Mouse (Mus musculus) limb, embryonic 11.5 days (tissue): Measurements from ENCODE around the gene Rora. TPM values are rescaled to one million over a fixed set of nuclear protein-coding genes. Genes with fewer than 3 reads are reported as not detected.

ENCODE experiments used
- ATAC-seq: fragments of 200-750 bp; cut with Nextera tagmentation; 2 replicates; pipeline ENCODE4 v1.8.0; 2017; ENCODE audit warnings: low read depth; ENCODE audit not compliant: insufficient number of reproducible peaks, low FRiP score, low TSS enrichment
- DNase-seq: peaks from one replicate; pipeline ENCODE4 v3.0.0-alpha.2; 2015; ENCODE audit warnings: low spot score
- H3K27ac ChIP-seq: fragments of 300-500 bp; sonication (generic); replicated peaks from 2 replicates; pipeline ENCODE4 v1.5.1; 2014; ENCODE audit warnings: low read depth, mild to moderate bottlenecking, low read length
- H3K27me3 ChIP-seq: fragments of 300-500 bp; sonication (generic); 2 replicates; pipeline ENCODE4 v1.6.1; 2014; ENCODE audit warnings: mild to moderate bottlenecking, low read length, mixed read lengths; ENCODE audit not compliant: control insufficient read depth, insufficient read depth
- H3K36me3 ChIP-seq: fragments of 300-500 bp; sonication (generic); 2 replicates; pipeline ENCODE4 v1.6.1; 2014; ENCODE audit warnings: mild to moderate bottlenecking, low read length, moderate library complexity, mixed read lengths; ENCODE audit not compliant: control insufficient read depth, insufficient read depth
- H3K4me1 ChIP-seq: fragments of 300-500 bp; sonication (generic); 2 replicates; pipeline ENCODE4 v1.6.1; 2014; ENCODE audit warnings: low read length, mixed read lengths; ENCODE audit not compliant: control insufficient read depth, insufficient read depth
- H3K4me2 ChIP-seq: fragments of 300-500 bp; sonication (generic); 2 replicates; pipeline ENCODE4 v1.6.1; 2014; ENCODE audit warnings: low read depth, mild to moderate bottlenecking, moderate library complexity; ENCODE audit not compliant: severe bottlenecking
- H3K4me3 ChIP-seq: fragments of 300-500 bp; sonication (generic); 2 replicates; pipeline ENCODE4 v1.5.1; 2014; ENCODE audit warnings: low read depth, low read length
- H3K9ac ChIP-seq: fragments of 300-500 bp; sonication (generic); 2 replicates; pipeline ENCODE4 v1.6.1; 2014; ENCODE audit warnings: mild to moderate bottlenecking, low read length
- H3K9me3 ChIP-seq: fragments of 300-500 bp; sonication (generic); 2 replicates; pipeline ENCODE4 v1.6.1; 2016; ENCODE audit warnings: low read length; ENCODE audit not compliant: control insufficient read depth
- WGBS: fragments of 180-500 bp; shearing (Covaris S2); extraction: QIAGEN DNeasy Blood & Tissue Kit; methylation state at CpG from one replicate; pipeline ENCODE4 v1.1.7; 2014; 5-methylcytosine and 5-hydroxymethylcytosine counted together
- polyA plus RNA-seq: library from polyadenylated mRNA; unstranded; fragments of >200 nt; fragmentation: Nextera tagmentation; extraction: Ambion mirVana; gene quantifications from 2 replicates; pipeline ENCODE4 v1.2.1, GENCODE M21; 2014

The Rora gene
- polyA plus RNA-seq, 1 experiment from 2014 or later: 3.1 TPM

DNA sequence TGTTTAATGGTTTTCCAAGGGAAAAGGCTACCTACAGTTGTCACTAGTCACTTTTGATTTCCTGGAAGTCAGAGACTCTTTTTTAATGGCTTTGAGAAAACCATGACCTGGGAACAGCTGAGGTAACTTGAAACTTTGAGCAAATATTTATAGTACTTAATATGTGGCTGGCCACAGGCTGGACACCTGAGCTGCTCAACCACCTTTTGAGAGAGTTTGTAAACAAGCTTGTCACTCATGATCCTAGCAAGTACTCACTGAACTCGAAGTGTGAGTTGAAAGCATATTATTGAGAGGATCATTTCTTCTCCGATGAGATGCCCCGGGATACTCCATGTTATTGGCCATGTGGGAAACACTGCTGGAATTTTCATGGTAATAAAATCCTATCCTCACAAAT lies 353.1 kb downstream of the Rora start:
- Histone ChIP-seq H3K27me3 (no peaks in the 10 kb centered on the region), H3K4me3 (no peak overlapping the region), H3K36me3 (no peaks in the 10 kb centered on the region), H3K27ac (no peak overlapping the region), H3K4me1 (no peaks in the 10 kb centered on the region), H3K4me2 (no peak overlapping the region), H3K9ac (no peak overlapping the region), H3K9me3 (no peaks in the 10 kb centered on the region)
- DNase-seq (no peak), ATAC-seq (no peak)
- WGBS: 74% methylated on average over 3 of the region's 3 CpGs

DNA sequence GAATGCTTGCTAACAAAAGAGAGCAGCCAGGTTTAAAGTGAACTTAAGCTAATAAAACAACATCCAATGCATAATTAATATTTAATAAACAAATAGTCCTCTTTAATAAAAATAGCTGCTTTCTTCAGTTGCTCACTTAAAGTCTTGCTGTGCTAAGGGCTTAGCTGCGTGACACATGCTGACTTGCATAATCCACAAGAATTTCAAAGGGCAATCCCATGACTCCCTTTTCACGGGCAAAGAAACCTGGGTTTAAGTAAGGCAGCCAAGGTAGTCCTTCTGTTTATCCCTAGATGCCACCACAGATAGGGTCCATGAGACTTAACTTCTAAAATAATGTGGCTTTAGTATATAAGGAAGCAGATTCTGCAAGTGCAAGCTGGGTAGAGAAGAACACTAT lies 355.1 kb downstream of the Rora start:
- H3K4me3 ChIP-seq: no peak overlapping the region
- no peaks in the 10 kb centered on the region for H3K4me1 ChIP-seq
- H3K27me3 ChIP-seq: no peaks in the 10 kb centered on the region
- no peak overlapping the region for H3K4me2 ChIP-seq
- no peaks in the 10 kb centered on the region for H3K9me3 ChIP-seq
- DNase-seq (no peak), ATAC-seq (no peak)
- H3K36me3 ChIP-seq: no peaks in the 10 kb centered on the region
- WGBS: 79% methylated on average over 2 of the region's 2 CpGs
- H3K9ac ChIP-seq: no peak overlapping the region
- H3K27ac ChIP-seq: no peak overlapping the region

DNA sequence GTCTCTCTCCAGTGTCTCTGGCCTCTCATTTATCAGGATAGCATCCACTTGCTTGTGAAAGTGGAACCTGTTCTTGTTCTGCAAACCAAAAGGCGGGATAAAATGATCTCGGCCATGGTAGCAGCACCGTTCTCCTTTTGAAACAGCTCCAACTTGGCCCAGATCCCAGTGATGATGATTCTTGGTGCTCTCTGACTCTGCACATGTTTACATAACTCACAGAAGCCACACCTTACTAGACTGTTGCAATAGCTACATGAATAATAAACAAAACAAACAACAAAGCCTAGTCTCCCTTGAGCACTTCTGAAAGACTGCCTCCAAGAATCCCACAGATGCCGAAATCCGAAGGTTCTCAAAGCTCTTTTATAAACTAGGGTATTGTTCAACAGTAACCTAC lies 357.3 kb downstream of the Rora start:
- Histone ChIP-seq H3K9ac (no peak overlapping the region), H3K27ac (no peak overlapping the region), H3K27me3 (no peaks in the 10 kb centered on the region), H3K9me3 (no peaks in the 10 kb centered on the region), H3K4me2 (no peak overlapping the region), H3K4me1 (no peaks in the 10 kb centered on the region), H3K36me3 (no peaks in the 10 kb centered on the region), H3K4me3 (no peak overlapping the region)
- no peak for ATAC-seq
- WGBS: 92% methylated on average over 5 of the region's 5 CpGs
- no peak for DNase-seq

DNA sequence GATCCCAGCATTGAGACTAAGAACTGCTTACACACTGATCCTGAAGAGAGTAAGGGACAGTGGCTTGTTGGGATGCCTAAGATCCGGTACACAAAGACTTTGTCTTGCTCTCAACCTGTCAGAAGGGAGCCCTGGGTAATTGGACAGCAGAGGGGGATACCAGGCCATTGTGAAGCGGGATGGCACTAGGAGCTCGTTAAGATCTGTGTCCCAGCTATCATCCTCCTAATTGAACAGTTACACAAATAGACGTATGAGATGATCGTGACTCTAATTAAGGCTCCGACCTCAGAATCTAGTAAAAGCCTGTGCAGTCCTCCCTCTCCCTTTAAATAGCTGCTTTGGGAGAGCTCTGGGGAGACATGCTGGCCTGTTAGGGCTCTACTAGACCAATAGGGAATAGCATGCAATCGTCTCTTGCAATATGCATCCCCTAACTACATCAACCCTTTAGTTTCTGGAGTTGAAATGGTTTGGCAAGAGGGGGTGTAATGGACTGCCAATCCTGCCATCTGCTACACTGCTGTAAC lies 359.7 kb downstream of the Rora start:
- Histone ChIP-seq H3K27me3 (no peaks in the 10 kb centered on the region), H3K4me1 (no peaks in the 10 kb centered on the region), H3K36me3 (no peaks in the 10 kb centered on the region), H3K9me3 (no peaks in the 10 kb centered on the region), H3K27ac (no peak overlapping the region), H3K4me2 (no peak overlapping the region), H3K9ac (no peak overlapping the region), H3K4me3 (no peak overlapping the region)
- ATAC-seq: no peak
- DNase-seq: no peak
- 78% methylated on average over 7 of the region's 7 CpGs for WGBS

DNA sequence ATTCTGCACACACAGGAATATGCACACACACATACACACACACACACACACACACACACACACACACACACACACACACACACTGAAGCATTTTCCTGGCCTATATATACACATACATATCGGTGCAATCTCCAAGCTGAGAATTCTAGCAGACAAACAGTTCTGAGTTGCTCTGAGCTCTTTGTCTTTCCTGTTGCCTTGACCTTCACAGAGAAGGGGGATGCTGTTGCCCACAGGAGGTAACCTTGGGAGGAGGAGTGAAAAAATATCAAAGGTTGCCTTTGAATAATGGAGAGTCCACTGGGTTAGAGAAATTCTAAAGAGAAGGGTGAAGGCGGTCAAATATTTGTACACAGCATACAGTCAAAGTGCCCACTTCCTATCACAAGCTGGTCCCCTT lies 360.6 kb downstream of the Rora start:
- Histone ChIP-seq H3K9me3 (no peaks in the 10 kb centered on the region), H3K36me3 (no peaks in the 10 kb centered on the region), H3K27me3 (no peaks in the 10 kb centered on the region), H3K4me3 (no peak overlapping the region), H3K4me1 (no peaks in the 10 kb centered on the region), H3K4me2 (no peak overlapping the region), H3K9ac (no peak overlapping the region), H3K27ac (no peak overlapping the region)
- no peak for ATAC-seq
- no peak for DNase-seq
- WGBS: 92% methylated on average over 2 of the region's 2 CpGs

DNA sequence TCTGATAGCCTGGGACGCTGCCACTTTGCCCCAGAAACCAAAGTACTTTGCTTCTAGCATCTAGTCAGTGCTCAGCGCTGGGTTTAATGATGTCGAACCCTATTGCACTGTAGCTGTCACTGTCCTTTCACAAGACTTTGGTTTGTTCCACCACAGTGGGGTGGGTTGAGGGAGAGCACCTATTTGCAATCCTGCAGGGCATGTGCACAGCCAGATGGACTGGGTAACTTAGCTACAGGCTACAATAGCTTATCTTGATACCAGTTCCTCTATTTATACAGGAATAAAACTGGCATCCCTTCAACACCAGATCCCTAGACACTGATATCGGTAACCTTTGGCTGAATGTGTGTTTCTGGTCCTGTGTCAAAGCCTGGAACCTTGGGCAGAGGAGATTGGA lies 366.8 kb downstream of the Rora start:
- Histone ChIP-seq H3K4me1 (no peaks in the 10 kb centered on the region), H3K4me3 (no peak overlapping the region), H3K9me3 (no peaks in the 10 kb centered on the region), H3K4me2 (no peak overlapping the region), H3K27me3 (no peaks in the 10 kb centered on the region), H3K36me3 (no peaks in the 10 kb centered on the region), H3K27ac (no peak overlapping the region), H3K9ac (no peak overlapping the region)
- no peak for ATAC-seq
- 89% methylated on average over 4 of the region's 4 CpGs for WGBS
- no peak for DNase-seq

DNA sequence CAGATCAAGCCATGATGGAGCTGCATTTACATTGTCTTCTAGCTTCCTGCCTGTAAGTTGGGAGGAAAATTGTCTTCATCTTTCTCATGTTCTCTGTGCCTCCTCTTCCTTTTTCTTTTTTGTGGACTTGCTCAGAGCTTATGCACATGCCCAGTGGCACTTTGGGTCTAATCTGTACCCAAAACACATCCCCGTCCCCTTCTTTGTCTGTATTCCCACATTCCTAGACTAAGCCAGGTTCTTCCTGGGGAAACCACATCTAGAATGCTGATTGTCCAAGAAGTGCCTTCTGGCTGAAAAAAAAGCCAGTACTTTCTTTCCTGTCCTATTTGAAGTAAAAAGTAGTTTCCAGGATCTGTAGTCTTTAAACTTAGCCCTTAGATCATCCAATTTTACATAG lies 367.9 kb downstream of the Rora start:
- Histone ChIP-seq H3K27ac (no peak overlapping the region), H3K4me1 (no peaks in the 10 kb centered on the region), H3K9ac (no peak overlapping the region), H3K9me3 (no peaks in the 10 kb centered on the region), H3K27me3 (no peaks in the 10 kb centered on the region), H3K4me2 (no peak overlapping the region), H3K4me3 (no peak overlapping the region), H3K36me3 (no peaks in the 10 kb centered on the region)
- no peak for ATAC-seq
- 93% methylated on average over 1 of the region's 1 CpGs for WGBS
- DNase-seq: no peak

DNA sequence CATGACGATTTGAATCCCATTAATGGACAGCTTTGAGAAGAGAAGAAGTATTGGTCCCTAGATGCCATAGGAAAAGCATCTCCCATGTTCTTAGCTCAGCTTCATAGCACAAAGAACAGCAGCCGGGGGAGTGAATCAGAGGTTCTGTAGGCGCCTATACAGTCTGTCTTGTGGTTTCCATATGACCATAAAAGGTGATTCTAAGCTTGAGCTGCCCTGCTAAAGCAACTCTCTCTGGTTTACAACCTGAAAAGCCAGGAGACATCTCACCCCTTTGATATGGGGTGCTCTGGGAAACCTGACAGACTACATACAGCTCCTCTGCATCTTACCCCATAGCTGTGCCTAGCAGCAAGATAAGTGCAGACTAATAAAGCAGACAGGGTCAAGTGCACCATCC lies 369.7 kb downstream of the Rora start:
- ATAC-seq (no peak), DNase-seq (no peak)
- Histone ChIP-seq H3K4me2 (no peak overlapping the region), H3K4me3 (no peak overlapping the region), H3K36me3 (no peaks in the 10 kb centered on the region), H3K9ac (no peak overlapping the region), H3K27me3 (no peaks in the 10 kb centered on the region), H3K9me3 (no peaks in the 10 kb centered on the region), H3K4me1 (no peaks in the 10 kb centered on the region), H3K27ac (no peak overlapping the region)
- WGBS: 86% methylated on average over 3 of the region's 3 CpGs

DNA sequence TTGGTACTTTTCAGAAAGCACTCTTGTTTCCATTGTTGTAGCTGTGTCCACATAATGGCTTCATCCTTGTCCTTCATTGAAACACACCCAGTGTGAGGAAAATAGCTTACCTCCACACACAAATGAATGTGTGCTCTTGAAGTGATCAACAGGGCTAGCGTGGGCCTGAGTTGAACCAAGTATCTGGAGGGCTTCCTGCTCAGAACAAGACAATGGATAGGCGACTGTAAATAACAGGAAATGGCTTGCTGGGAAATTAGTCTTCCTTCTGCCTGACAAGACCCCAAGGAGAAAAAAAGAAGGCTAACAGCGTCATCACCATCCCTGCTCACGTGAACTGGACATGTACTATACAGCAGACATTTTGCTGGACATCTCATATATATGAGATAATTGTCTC lies 374.6 kb downstream of the Rora start:
- no peak for DNase-seq
- Histone ChIP-seq H3K36me3 (no peaks in the 10 kb centered on the region), H3K9me3 (no peaks in the 10 kb centered on the region), H3K9ac (no peak overlapping the region), H3K4me2 (no peak overlapping the region), H3K4me3 (no peak overlapping the region), H3K27ac (no peak overlapping the region), H3K27me3 (no peaks in the 10 kb centered on the region), H3K4me1 (no peaks in the 10 kb centered on the region)
- 81% methylated on average over 4 of the region's 4 CpGs for WGBS
- ATAC-seq: no peak
